Mouse (Mus musculus) limb, embryonic 10.5 days (tissue): ENCODE measurements at regions not wholly inside any gene's neighbourhood (a gene's known extent, or its start where the extent isn't known, plus 50 kb on each side); places are given as distances from the start of the nearest gene placed in this dataset.
"Not testable (repeated sequence)": the region's sequence is repeated elsewhere in the genome, so short reads cannot be mapped to it uniquely, and the experiment has no call there.

Source experiments
- DNase-seq: peaks from one replicate; pipeline ENCODE4 v3.0.0-alpha.2; 2017; ENCODE audit warnings: low spot score
- H3K27ac ChIP-seq: fragments of 300-500 bp; sonication (generic); 2 replicates; pipeline ENCODE4 v1.5.1; 2016; ENCODE audit warnings: mild to moderate bottlenecking
- H3K27me3 ChIP-seq: fragments of 300-500 bp; sonication (generic); 2 replicates; pipeline ENCODE4 v1.6.1; 2016; ENCODE audit warnings: low read depth, mild to moderate bottlenecking; ENCODE audit not compliant: poor library complexity, severe bottlenecking
- H3K36me3 ChIP-seq: fragments of 300-500 bp; sonication (generic); 2 replicates; pipeline ENCODE4 v1.6.1; 2016; ENCODE audit warnings: mild to moderate bottlenecking, moderate library complexity
- H3K4me1 ChIP-seq: fragments of 300-500 bp; sonication (generic); 2 replicates; pipeline ENCODE4 v1.6.1; 2016
- H3K4me3 ChIP-seq: fragments of 300-500 bp; sonication (generic); 2 replicates; pipeline ENCODE4 v1.5.1; 2016; ENCODE audit warnings: mild to moderate bottlenecking, moderate library complexity
- H3K9me3 ChIP-seq: fragments of 300-500 bp; sonication (generic); replicated peaks from 2 replicates; pipeline ENCODE4 v1.6.1; 2016; ENCODE audit warnings: mild to moderate bottlenecking
- WGBS: fragments of 180-500 bp; shearing (Covaris S2); methylation state at CpG from one replicate; pipeline ENCODE4 v1.1.7; 2016; 5-methylcytosine and 5-hydroxymethylcytosine counted together

DNA sequence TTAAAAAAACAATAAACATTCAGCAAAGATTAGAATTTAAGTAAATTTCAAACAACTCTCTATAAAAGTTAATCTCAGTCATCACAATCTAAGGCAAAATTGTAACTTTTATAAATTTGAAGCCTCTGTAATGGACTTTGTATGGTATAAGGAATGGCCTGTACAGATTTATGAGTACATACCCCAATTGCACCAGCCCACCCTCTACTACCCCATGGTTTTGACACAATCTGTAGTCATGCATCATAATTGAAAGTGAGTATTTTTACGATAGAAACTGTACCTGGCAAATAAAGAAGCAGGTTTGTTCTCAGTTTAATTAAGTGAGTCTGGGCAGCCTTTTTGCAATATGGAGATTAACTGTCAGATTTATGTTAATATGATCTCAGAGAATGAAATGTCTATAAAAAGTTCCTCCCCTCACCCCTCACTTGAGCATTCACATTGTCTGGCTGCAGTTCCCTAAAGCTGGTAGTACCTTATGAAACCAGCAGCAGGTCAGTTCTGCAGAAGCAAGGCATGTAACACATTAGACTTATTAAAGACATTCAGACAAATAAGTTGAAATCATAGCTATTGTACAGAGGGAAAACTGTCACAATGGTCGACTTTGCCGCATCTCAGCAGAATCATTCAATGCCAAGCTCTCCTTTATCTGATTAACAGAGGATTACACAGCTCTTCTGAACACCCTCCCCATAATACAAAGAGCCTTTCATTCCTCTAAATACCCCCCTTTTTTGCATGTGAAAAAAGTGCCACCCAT lies 505.2 kb downstream of the Cypt12 start:
- 92% methylated on average over 3 of the region's 3 CpGs for WGBS
- H3K9me3 ChIP-seq, result no peaks in the 10 kb centered on the region
- no peak for DNase-seq

DNA sequence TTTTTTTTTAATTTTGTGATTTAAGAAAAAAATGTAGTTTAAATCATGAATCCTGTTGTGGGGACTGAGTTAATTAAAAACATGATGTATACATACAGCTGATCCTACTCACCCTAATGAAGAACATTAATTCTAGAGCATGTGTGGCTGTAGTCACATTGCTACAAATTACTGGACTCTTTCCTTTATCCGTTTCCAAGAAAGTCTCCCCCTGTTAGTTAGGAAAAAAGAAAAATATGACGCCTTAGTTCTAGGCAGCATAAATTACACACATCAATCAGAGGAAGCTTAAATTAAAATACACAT lies 505.7 kb downstream of the Cypt12 start:
- Histone ChIP-seq H3K36me3 (no peaks in the 10 kb centered on the region), H3K27ac (no peak overlapping the region), H3K4me1 (no peaks in the 10 kb centered on the region), H3K27me3 (no peaks in the 10 kb centered on the region), H3K9me3 (no peaks in the 10 kb centered on the region), H3K4me3 (no peak overlapping the region)
- no peak for DNase-seq
- WGBS, result 79% methylated on average over 2 of the region's 2 CpGs

More for the DNA sequence above, 505.2 kb downstream of the Cypt12 start:
- Histone ChIP-seq H3K4me3 (no peak overlapping the region), H3K27ac (no peak overlapping the region), H3K27me3 (no peaks in the 10 kb centered on the region), H3K4me1 (no peaks in the 10 kb centered on the region), H3K36me3 (no peaks in the 10 kb centered on the region)

DNA sequence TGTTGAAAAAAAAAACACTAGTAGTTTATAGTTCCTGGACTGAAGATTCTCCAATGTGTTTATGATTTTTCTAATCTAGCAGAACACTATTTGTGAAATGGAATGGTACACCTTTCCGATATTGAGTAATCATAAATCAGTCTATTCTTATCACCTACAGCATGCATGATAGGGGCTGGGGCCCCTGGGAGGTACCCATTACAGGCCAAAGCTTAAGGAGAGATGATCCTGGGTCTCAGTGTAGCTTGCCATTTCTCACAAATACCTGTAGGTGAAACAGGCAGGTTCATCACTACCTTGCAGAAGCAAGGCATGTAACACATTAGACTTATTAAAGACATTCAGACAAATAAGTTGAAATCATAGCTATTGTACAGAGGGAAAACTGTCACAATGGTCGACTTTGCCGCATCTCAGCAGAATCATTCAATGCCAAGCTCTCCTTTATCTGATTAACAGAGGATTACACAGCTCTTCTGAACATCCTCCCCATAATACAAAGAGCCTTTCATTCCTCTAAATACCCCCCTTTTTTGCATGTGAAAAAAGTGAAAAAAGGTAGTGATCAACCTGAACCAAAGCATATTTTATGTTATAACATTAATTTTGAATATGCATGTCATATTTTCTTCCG lies 506.5 kb downstream of the Cypt12 start:
- H3K4me3 ChIP-seq, H3K9me3 ChIP-seq, H3K4me1 ChIP-seq, DNase-seq, H3K27me3 ChIP-seq, H3K36me3 ChIP-seq, H3K27ac ChIP-seq: not testable (repeated sequence)
- 93% methylated on average over 4 of the region's 4 CpGs for WGBS

DNA sequence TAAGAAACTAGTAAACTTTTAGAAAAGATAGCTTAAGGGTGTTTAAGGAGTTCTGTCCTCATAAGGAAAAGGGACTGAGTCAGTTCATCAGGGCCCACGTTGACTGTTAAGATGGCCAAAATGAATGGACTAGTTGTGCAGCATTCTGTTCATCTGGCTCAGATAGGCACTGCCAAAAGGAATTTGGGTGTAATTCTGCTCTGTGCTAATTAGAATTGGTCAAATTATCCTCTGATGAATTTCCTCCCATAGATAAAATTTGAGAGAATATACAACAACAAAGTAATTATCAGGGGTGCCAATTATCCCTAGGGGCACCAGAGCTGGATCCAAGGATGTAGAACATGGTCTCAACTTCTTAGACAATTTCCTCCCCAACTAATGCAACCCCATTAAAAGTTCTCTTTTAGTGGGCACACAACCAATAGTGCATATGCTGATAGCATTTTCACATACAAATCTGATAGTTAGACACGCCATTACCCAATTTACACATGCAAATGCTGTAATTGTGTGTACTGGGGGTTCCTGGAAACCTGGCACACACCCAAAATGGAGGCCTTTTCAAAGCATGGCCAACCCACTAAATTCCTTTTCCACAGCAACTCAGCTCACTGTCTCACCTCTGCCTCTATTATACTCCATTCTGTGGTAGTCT lies 508.0 kb downstream of the Cypt12 start:
- Histone ChIP-seq H3K4me1 (no peaks in the 10 kb centered on the region), H3K4me3 (no peak overlapping the region), H3K9me3 (no peaks in the 10 kb centered on the region), H3K27ac (no peak overlapping the region), H3K27me3 (no peaks in the 10 kb centered on the region), H3K36me3 (no peaks in the 10 kb centered on the region)
- WGBS, result 89% methylated on average over 2 of the region's 2 CpGs
- DNase-seq, result no peak

DNA sequence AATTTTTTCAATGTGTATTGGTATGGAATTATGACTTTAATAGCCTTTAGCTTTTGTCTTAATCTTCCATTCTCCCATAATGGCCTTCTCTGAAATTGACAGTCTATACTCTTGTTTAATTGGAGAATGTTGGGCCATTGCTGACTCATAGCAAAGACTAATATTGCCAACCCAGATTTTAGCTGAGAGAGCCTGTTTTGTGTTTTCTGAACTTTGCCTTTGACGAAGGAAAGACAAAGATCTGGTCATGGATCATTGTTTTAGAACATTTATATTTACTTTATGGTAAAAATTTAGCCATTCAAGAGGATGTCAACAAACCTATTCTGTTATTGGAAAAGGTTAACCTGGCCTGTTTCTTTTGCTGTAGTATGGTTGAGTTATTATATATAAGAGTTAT lies 512.1 kb downstream of the Cypt12 start:
- Histone ChIP-seq H3K36me3 (no peaks in the 10 kb centered on the region), H3K4me1 (no peaks in the 10 kb centered on the region), H3K9me3 (no peaks in the 10 kb centered on the region), H3K27me3 (no peaks in the 10 kb centered on the region), H3K4me3 (no peak overlapping the region), H3K27ac (no peak overlapping the region)
- 95% methylated on average over 1 of the region's 1 CpGs for WGBS
- no peak for DNase-seq

DNA sequence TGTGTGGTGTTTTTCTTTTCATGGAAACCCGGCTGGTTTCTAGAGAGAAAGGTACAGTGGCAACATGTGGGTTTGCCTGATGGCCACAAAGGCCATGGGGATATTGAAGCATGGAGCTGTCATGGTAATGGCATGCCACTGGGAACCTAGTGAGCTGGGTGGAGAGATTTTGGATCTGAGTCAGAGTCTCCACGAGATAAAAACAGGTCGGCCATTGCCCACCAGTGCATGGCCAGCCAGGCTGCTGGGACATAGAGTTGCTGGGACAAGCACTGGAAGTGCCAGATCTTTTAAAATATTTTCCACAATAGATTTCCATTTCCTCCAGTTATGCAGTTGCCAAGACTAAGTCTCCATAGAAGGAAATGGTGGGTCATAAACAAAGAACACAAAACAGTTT lies 523.6 kb downstream of the Cypt12 start:
- WGBS, result 93% methylated on average over 3 of the region's 3 CpGs
- Histone ChIP-seq H3K27me3 (no peaks in the 10 kb centered on the region), H3K4me1 (no peaks in the 10 kb centered on the region), H3K4me3 (no peak overlapping the region), H3K9me3 (no peaks in the 10 kb centered on the region), H3K36me3 (no peaks in the 10 kb centered on the region), H3K27ac (no peak overlapping the region)
- DNase-seq, result no peak

DNA sequence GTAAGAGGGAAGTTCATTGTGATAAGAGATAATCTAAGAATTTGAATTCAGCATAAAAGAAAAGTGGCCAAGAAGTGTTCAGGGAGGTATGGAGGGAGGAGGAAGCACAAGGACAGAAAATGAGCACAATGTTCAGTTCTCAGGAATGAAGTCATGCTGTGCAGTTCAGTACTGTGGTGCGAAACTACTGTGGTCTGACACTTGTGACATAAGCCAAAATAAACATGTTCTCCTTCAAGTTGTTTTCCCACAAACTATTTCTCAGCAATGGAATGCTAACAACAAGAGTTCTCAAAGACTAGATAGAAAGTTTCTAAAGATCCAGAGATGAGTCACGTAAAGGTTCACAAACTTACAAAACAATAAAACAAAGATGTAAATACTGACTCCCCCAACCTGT lies 531.3 kb downstream of the Cypt12 start:
- Histone ChIP-seq H3K27ac (no peak overlapping the region), H3K4me1 (no peaks in the 10 kb centered on the region), H3K36me3 (no peaks in the 10 kb centered on the region), H3K9me3 (no peaks in the 10 kb centered on the region), H3K27me3 (no peaks in the 10 kb centered on the region), H3K4me3 (no peak overlapping the region)
- 91% methylated on average over 2 of the region's 2 CpGs for WGBS
- no peak for DNase-seq

DNA sequence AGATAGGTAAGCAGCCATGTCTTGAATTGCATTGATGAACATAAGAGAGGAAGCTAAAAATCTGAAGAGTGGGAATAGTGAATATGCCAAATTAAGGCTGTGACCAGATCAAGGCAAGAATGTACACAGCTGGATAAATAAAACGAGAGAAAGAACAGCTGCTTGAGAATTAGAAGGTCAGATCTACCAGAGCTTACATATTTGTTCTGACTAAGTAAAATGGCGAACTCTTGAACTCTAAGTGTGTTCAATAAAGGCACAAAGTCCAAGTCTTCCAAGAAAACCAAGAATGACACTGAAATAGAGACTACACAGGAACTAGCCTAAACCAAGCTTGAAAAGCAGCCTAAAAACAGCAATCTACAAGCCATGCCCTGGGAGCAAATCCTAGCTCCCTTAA lies 533.8 kb downstream of the Cypt12 start:
- Histone ChIP-seq H3K4me3 (no peak overlapping the region), H3K27ac (no peak overlapping the region), H3K27me3 (no peaks in the 10 kb centered on the region), H3K9me3 (no peaks in the 10 kb centered on the region), H3K36me3 (no peaks in the 10 kb centered on the region), H3K4me1 (no peaks in the 10 kb centered on the region)
- DNase-seq, result no peak
- WGBS, result 87% methylated on average over 2 of the region's 2 CpGs

DNA sequence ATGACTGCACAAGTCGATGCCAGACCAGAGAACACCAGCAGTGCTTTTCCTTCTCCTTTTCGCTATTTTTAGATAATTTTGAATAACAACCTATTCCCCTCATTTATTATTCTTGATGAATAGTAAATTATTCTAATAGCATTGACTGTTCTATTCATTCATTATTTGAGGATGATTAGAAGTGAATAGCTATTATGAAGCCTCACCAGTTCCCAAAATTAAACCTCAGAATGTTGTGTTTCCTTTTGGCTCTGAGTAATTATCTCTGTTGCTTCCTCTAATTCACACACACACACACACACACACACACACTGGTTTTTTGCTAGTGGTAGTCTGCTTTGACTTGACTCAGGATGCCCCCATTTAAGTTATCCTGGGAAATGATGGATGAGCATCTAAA lies 540.7 kb downstream of the Cypt12 start:
- 89% methylated on average over 2 of the region's 2 CpGs for WGBS
- H3K9me3 ChIP-seq, result no peaks in the 10 kb centered on the region
- no peaks in the 10 kb centered on the region for H3K27me3 ChIP-seq
- DNase-seq, result no peak
- H3K36me3 ChIP-seq, result no peaks in the 10 kb centered on the region
- H3K27ac ChIP-seq, result no peak overlapping the region
- H3K4me1 ChIP-seq, result no peaks in the 10 kb centered on the region
- H3K4me3 ChIP-seq, result no peak overlapping the region

DNA sequence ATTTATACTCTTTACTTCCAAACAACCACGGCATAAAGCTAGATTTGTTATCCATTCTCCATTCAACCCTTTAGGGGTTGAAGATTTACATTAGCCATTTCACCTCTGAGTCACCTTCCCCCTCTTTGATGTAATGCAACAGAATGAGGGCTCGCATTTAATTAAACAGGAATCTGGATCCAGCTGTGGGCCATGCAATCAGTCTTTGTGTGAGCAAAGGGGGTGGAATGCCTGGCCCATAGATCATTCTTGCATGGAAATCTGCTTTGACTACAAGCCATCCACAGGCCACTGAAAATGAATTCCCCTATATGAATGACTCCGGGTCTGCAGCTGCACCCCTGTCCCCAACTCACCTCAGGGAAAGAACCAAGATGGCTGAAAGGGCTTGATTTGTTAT lies 574.4 kb downstream of the Cypt12 start:
- Histone ChIP-seq H3K27me3 (no peaks in the 10 kb centered on the region), H3K36me3 (no peaks in the 10 kb centered on the region), H3K4me3 (no peak overlapping the region), H3K4me1 (no peaks in the 10 kb centered on the region), H3K27ac (no peak overlapping the region), H3K9me3 (no peaks in the 10 kb centered on the region)
- WGBS, result 49% methylated on average over 3 of the region's 3 CpGs
- DNase-seq, result no peak

DNA sequence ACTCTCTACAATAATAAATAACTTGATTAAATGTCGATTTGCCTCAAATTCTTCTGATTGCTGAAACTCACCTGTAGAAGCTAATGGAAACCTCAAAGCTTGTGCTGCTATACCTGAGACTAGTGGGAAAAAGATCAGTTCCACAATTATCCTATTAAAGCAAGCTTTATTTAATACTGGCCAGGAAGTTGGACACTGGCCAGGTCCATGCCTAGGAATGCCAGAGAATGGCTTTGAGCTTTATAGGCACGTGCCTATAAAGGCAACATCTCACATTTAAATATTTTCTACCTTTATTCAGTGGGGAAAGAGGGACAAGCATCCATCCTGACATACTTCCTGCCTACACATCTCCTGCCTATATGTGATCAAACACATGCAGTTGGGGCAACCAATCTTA lies 575.8 kb downstream of the Cypt12 start:
- Histone ChIP-seq H3K27ac (no peak overlapping the region), H3K9me3 (no peaks in the 10 kb centered on the region), H3K36me3 (no peaks in the 10 kb centered on the region), H3K4me3 (no peak overlapping the region), H3K27me3 (no peaks in the 10 kb centered on the region), H3K4me1 (no peaks in the 10 kb centered on the region)
- 89% methylated on average over 2 of the region's 2 CpGs for WGBS
- DNase-seq, result no peak

DNA sequence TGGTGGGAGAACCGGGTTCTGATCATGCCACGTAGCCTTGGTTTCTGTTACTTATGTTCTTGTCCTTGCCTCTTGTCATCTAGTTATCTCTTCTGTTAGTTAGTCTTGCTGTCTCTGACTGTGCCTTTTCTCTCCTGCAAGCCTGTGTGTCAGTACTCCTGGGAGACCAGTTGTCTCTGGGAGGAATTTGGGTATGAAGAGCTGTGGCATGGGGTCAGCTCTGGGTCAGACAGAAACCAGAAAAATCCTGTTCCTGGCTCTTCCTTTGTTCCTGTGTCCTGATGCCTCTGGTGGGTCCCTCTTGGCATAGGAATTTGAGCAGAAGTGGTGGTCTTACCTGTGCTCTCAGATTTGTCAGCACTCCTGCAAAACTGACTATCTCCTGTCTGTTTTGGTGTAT lies 609.0 kb downstream of the Cypt12 start:
- H3K36me3 ChIP-seq, result no peaks in the 10 kb centered on the region
- no peak for DNase-seq
- no peaks in the 10 kb centered on the region for H3K27me3 ChIP-seq
- no peak overlapping the region for H3K4me3 ChIP-seq
- no peaks in the 10 kb centered on the region for H3K4me1 ChIP-seq
- WGBS, result 96% methylated on average over 2 of the region's 2 CpGs
- H3K27ac ChIP-seq, result no peak overlapping the region
- H3K9me3 ChIP-seq, result no peaks in the 10 kb centered on the region

DNA sequence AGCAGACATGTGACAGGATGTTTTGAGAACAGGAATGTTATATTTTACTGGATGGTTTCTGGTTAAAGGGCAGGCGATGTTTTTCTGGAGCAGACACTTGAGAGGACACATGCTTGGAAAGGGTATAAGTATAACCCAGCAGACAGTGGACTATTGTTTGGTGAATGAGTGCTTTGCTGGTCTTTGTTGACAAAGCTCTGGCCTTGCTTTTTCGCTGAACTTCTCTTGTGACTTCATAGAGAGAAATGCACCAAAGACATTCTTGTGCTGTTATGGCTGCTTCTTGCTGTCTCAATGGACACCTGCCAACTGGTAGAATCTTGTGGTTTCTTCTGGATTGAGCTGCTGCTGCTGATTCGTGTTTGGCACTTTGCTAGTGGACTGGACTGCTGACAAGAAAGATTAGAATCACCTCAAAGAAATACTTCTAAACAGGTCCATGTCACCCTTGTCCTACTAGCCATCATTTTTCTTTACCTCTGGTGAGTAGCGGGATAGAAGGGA lies 612.1 kb downstream of the Cypt12 start:
- DNase-seq, result no peak
- H3K27me3 ChIP-seq, result no peaks in the 10 kb centered on the region
- no peaks in the 10 kb centered on the region for H3K4me1 ChIP-seq
- H3K4me3 ChIP-seq, result no peak overlapping the region
- H3K9me3 ChIP-seq, result no peaks in the 10 kb centered on the region
- WGBS, result 86% methylated on average over 4 of the region's 4 CpGs
- H3K27ac ChIP-seq, result no peak overlapping the region
- no peaks in the 10 kb centered on the region for H3K36me3 ChIP-seq
